Mouse (Mus musculus): ENCODE measurements around the gene Hdac9. TPM values are rescaled to one million over a fixed set of nuclear protein-coding genes. Genes with fewer than 3 reads are reported as not detected.

The Hdac9 gene
- polyA plus RNA-seq, 1 experiment from 2014 or later, result 9.8 TPM

- H3K36me3 ChIP-seq (ENCODE audit: control insufficient read depth, insufficient read depth, low read length), result no peaks in the 10 kb centered on the region
- no peaks in the 10 kb centered on the region for H3K27me3 ChIP-seq (replicated peaks; ENCODE audit: control insufficient read depth, insufficient read depth, low read length)
- no peak for ATAC-seq (ENCODE audit: low read depth)
- no peak overlapping the region for H3K27ac ChIP-seq (replicated peaks; ENCODE audit: low read depth, low read length)
- H3K4me2 ChIP-seq (ENCODE audit: low read depth, low read length), result no peak overlapping the region
- H3K4me3 ChIP-seq (ENCODE audit: low read depth, low read length), result no peak overlapping the region
- DNase-seq (ENCODE audit: low spot score), result no peak
- H3K9me3 ChIP-seq (ENCODE audit: control insufficient read depth, low read length), result no peaks in the 10 kb centered on the region
- H3K4me1 ChIP-seq (ENCODE audit: control insufficient read depth, insufficient read depth, low read length), result no peaks in the 10 kb centered on the region
- no peak overlapping the region for H3K9ac ChIP-seq (ENCODE audit: low read depth, low read length)
- WGBS, result 69% methylated on average over 6 of the region's 6 CpGs
Observed at GRCm38 (mm10) chr12:34779368-34779957, 137.4 kb downstream of the Hdac9 start.

- no peak overlapping the region for H3K27ac ChIP-seq (replicated peaks; ENCODE audit: low read depth, low read length)
- H3K4me3 ChIP-seq (ENCODE audit: low read depth, low read length), result no peak overlapping the region
- no peaks in the 10 kb centered on the region for H3K27me3 ChIP-seq (replicated peaks; ENCODE audit: control insufficient read depth, insufficient read depth, low read length)
- H3K9ac ChIP-seq (ENCODE audit: low read depth, low read length), result no peak overlapping the region
- DNase-seq (ENCODE audit: low spot score), result peak; percentile 71
- ATAC-seq (ENCODE audit: low read depth), result peak; percentile 76; the same call in 1 of the 2 replicates
- no peak overlapping the region for H3K4me2 ChIP-seq (ENCODE audit: low read depth, low read length)
- H3K36me3 ChIP-seq (ENCODE audit: control insufficient read depth, insufficient read depth, low read length), result no peaks in the 10 kb centered on the region
- H3K4me1 ChIP-seq (ENCODE audit: control insufficient read depth, insufficient read depth, low read length), result no peaks in the 10 kb centered on the region
- no peaks in the 10 kb centered on the region for H3K9me3 ChIP-seq (ENCODE audit: control insufficient read depth, low read length)
- WGBS, result 53% methylated on average over 3 of the region's 3 CpGs
Observed at GRCm38 (mm10) chr12:34776170-34776569, 140.7 kb downstream of the Hdac9 start.

- ATAC-seq (ENCODE audit: low read depth), result no peak
- Histone ChIP-seq H3K27me3 (replicated peaks; ENCODE audit: control insufficient read depth, insufficient read depth, low read length) (no peaks in the 10 kb centered on the region), H3K9ac (ENCODE audit: low read depth, low read length) (no peak overlapping the region), H3K4me1 (ENCODE audit: control insufficient read depth, insufficient read depth, low read length) (no peaks in the 10 kb centered on the region), H3K27ac (replicated peaks; ENCODE audit: low read depth, low read length) (no peak overlapping the region), H3K4me3 (ENCODE audit: low read depth, low read length) (no peak overlapping the region), H3K9me3 (ENCODE audit: control insufficient read depth, low read length) (no peaks in the 10 kb centered on the region), H3K36me3 (ENCODE audit: control insufficient read depth, insufficient read depth, low read length) (no peaks in the 10 kb centered on the region), H3K4me2 (ENCODE audit: low read depth, low read length) (no peak overlapping the region)
- WGBS, result 46% methylated on average over 5 of the region's 5 CpGs
- no peak for DNase-seq (ENCODE audit: low spot score)
Observed at GRCm38 (mm10) chr12:34774071-34774470, 142.8 kb downstream of the Hdac9 start.

- Histone ChIP-seq H3K36me3 (ENCODE audit: control insufficient read depth, insufficient read depth, low read length) (no peaks in the 10 kb centered on the region), H3K4me3 (ENCODE audit: low read depth, low read length) (no peak overlapping the region), H3K9ac (ENCODE audit: low read depth, low read length) (no peak overlapping the region), H3K27ac (replicated peaks; ENCODE audit: low read depth, low read length) (no peak overlapping the region), H3K9me3 (ENCODE audit: control insufficient read depth, low read length) (no peaks in the 10 kb centered on the region), H3K4me2 (ENCODE audit: low read depth, low read length) (no peak overlapping the region), H3K27me3 (replicated peaks; ENCODE audit: control insufficient read depth, insufficient read depth, low read length) (no peaks in the 10 kb centered on the region), H3K4me1 (ENCODE audit: control insufficient read depth, insufficient read depth, low read length) (no peaks in the 10 kb centered on the region)
- ATAC-seq (ENCODE audit: low read depth) (no peak), DNase-seq (ENCODE audit: low spot score) (no peak)
- WGBS, result 71% methylated on average over 6 of the region's 6 CpGs
Observed at GRCm38 (mm10) chr12:34767226-34767775, 149.6 kb downstream of the Hdac9 start.

GRCm38 (mm10) chr12:34747266-34747665 lies 169.6 kb downstream of the Hdac9 start:
- H3K4me2 ChIP-seq (ENCODE audit: low read depth, low read length), result no peak overlapping the region
- no peaks in the 10 kb centered on the region for H3K27me3 ChIP-seq (replicated peaks; ENCODE audit: control insufficient read depth, insufficient read depth, low read length)
- H3K27ac ChIP-seq (replicated peaks; ENCODE audit: low read depth, low read length), result no peak overlapping the region
- H3K4me1 ChIP-seq (ENCODE audit: control insufficient read depth, insufficient read depth, low read length), result no peaks in the 10 kb centered on the region
- no peaks in the 10 kb centered on the region for H3K9me3 ChIP-seq (ENCODE audit: control insufficient read depth, low read length)
- no peak overlapping the region for H3K4me3 ChIP-seq (ENCODE audit: low read depth, low read length)
- no peak for ATAC-seq (ENCODE audit: low read depth)
- H3K9ac ChIP-seq (ENCODE audit: low read depth, low read length), result no peak overlapping the region
- whole genome bisulfite sequencing, result 65% methylated on average over 2 of the region's 2 CpGs
- H3K36me3 ChIP-seq (ENCODE audit: control insufficient read depth, insufficient read depth, low read length), result no peaks in the 10 kb centered on the region
- no peak for DNase-seq (ENCODE audit: low spot score)

GRCm38 (mm10) chr12:34725204-34725603 lies 191.7 kb downstream of the Hdac9 start:
- DNase-seq (ENCODE audit: low spot score) (peak; percentile 2), ATAC-seq (ENCODE audit: low read depth) (no peak)
- Histone ChIP-seq H3K9me3 (ENCODE audit: control insufficient read depth, low read length) (no peaks in the 10 kb centered on the region), H3K27me3 (replicated peaks; ENCODE audit: control insufficient read depth, insufficient read depth, low read length) (no peaks in the 10 kb centered on the region), H3K36me3 (ENCODE audit: control insufficient read depth, insufficient read depth, low read length) (no peaks in the 10 kb centered on the region), H3K4me3 (ENCODE audit: low read depth, low read length) (no peak overlapping the region), H3K27ac (replicated peaks; ENCODE audit: low read depth, low read length) (no peak overlapping the region), H3K4me2 (ENCODE audit: low read depth, low read length) (no peak overlapping the region), H3K9ac (ENCODE audit: low read depth, low read length) (no peak overlapping the region), H3K4me1 (ENCODE audit: control insufficient read depth, insufficient read depth, low read length) (no peaks in the 10 kb centered on the region)
- 62% methylated on average over 5 of the region's 5 CpGs for WGBS

- Histone ChIP-seq H3K27ac (replicated peaks; ENCODE audit: low read depth, low read length) (no peak overlapping the region), H3K9ac (ENCODE audit: low read depth, low read length) (no peak overlapping the region), H3K9me3 (ENCODE audit: control insufficient read depth, low read length) (no peaks in the 10 kb centered on the region), H3K4me1 (ENCODE audit: control insufficient read depth, insufficient read depth, low read length) (no peaks in the 10 kb centered on the region), H3K4me3 (ENCODE audit: low read depth, low read length) (no peak overlapping the region), H3K27me3 (replicated peaks; ENCODE audit: control insufficient read depth, insufficient read depth, low read length) (no peaks in the 10 kb centered on the region), H3K36me3 (ENCODE audit: control insufficient read depth, insufficient read depth, low read length) (no peaks in the 10 kb centered on the region), H3K4me2 (ENCODE audit: low read depth, low read length) (no peak overlapping the region)
- DNase-seq (ENCODE audit: low spot score) (no peak), ATAC-seq (ENCODE audit: low read depth) (no peak)
- WGBS, result 76% methylated on average over 2 of the region's 2 CpGs
Observed at GRCm38 (mm10) chr12:34724274-34724673, 192.6 kb downstream of the Hdac9 start.

GRCm38 (mm10) chr12:34722831-34723490 lies 193.9 kb downstream of the Hdac9 start:
- Histone ChIP-seq H3K4me3 (ENCODE audit: low read depth, low read length) (no peak overlapping the region), H3K27ac (replicated peaks; ENCODE audit: low read depth, low read length) (no peak overlapping the region), H3K27me3 (replicated peaks; ENCODE audit: control insufficient read depth, insufficient read depth, low read length) (no peaks in the 10 kb centered on the region), H3K4me2 (ENCODE audit: low read depth, low read length) (no peak overlapping the region), H3K4me1 (ENCODE audit: control insufficient read depth, insufficient read depth, low read length) (no peaks in the 10 kb centered on the region), H3K36me3 (ENCODE audit: control insufficient read depth, insufficient read depth, low read length) (no peaks in the 10 kb centered on the region), H3K9me3 (ENCODE audit: control insufficient read depth, low read length) (no peaks in the 10 kb centered on the region), H3K9ac (ENCODE audit: low read depth, low read length) (no peak overlapping the region)
- no peak for DNase-seq (ENCODE audit: low spot score)
- no peak for ATAC-seq (ENCODE audit: low read depth)
- 64% methylated on average over 7 of the region's 7 CpGs for WGBS

GRCm38 (mm10) chr12:34720906-34721305 lies 196.0 kb downstream of the Hdac9 start:
- no peak overlapping the region for H3K4me2 ChIP-seq (ENCODE audit: low read depth, low read length)
- DNase-seq (ENCODE audit: low spot score) (no peak), ATAC-seq (ENCODE audit: low read depth) (no peak)
- no peak overlapping the region for H3K4me3 ChIP-seq (ENCODE audit: low read depth, low read length)
- WGBS, result 60% methylated on average over 2 of the region's 2 CpGs
- H3K36me3 ChIP-seq (ENCODE audit: control insufficient read depth, insufficient read depth, low read length), result no peaks in the 10 kb centered on the region
- no peaks in the 10 kb centered on the region for H3K4me1 ChIP-seq (ENCODE audit: control insufficient read depth, insufficient read depth, low read length)
- no peak overlapping the region for H3K27ac ChIP-seq (replicated peaks; ENCODE audit: low read depth, low read length)
- H3K9ac ChIP-seq (ENCODE audit: low read depth, low read length), result no peak overlapping the region
- no peaks in the 10 kb centered on the region for H3K27me3 ChIP-seq (replicated peaks; ENCODE audit: control insufficient read depth, insufficient read depth, low read length)
- no peaks in the 10 kb centered on the region for H3K9me3 ChIP-seq (ENCODE audit: control insufficient read depth, low read length)

Measured in embryonic facial prominence, embryonic 14.5 days (tissue).